Mouse (Mus musculus) kidney, adult 2 months (tissue): Measurements from ENCODE around the gene Mecom.

Experiments
- CTCF ChIP-seq: fragments of 200-500 bp; conservative IDR thresholded peaks from 2 replicates; pipeline ENCODE4 v1.5.1; 2011; ENCODE audit warnings: low read depth, mild to moderate bottlenecking, control low read depth, low read length, moderate library complexity, mixed read lengths; ENCODE audit not compliant: insufficient read depth, insufficient read length
- POLR2A ChIP-seq: fragments of 200-500 bp; IDR thresholded peaks from one replicate; pipeline ENCODE4 v1.6.1; 2011; ENCODE audit warnings: low read depth, low read length, control low read depth

GRCm38 (mm10) chr3:29997068-29997467 is 550.7 kb downstream of the Mecom start:
- TF ChIP-seq POLR2A = no peak
- no peak for TF ChIP-seq CTCF
